Mouse (Mus musculus) regulatory T cell (primary cell): Measurements from ENCODE around the gene Rab31.

Source experiments
- in situ Hi-C: fragments of 300-600 bp; cut with MboI, MseI; formaldehyde crosslinking; loops from one replicate; pipeline ENCODE4 v1.15.1; 2025; ENCODE audit warnings: high pct_unique_total_duplicates

The Rab31 gene

DNA sequence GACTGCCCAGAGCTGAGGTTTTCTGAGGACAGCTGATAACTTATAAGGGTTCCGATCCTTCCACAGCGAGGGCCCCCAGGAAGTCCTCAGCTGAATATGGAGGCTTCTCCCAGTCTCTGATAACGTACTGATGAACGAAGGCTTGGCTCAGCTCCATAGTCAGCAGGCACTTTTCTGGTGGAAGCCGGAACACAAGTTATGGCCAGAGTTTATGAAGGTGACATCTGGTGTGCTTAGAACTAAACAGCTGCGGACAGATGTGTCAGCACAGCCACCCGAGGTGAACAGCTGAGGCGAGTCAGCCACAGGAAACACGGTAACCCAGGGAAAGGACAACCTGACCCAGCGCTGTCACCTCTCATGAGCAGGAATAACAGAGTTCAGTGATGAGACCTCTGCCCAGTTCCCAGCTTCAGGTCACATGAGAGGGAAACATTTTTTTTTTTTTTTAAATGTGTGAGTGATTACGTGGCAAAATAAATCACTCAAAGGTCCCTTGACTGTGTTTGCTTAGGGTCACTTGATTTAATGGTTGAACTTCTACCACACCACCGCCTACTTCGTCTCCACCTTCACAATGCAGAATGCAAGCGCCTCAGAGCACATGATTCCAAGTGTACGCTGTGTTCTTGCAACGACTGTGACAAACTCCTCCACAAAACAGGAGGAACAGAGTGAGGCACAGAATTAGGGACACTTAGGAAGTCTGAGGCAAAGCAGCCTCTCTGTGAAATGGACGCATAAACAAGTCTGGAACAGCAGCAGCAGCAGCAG lies 106.0 kb downstream of the Rab31 start:
- in situ Hi-C loops = no loop called here

GRCm38 (mm10) chr17:65665786-65666387 lies 106.7 kb downstream of the Rab31 start:
- in situ Hi-C loops = no loop called here

GRCm38 (mm10) chr17:65663329-65664078 lies 109.0 kb downstream of the Rab31 start:
- in situ Hi-C loops = no loop called here

DNA sequence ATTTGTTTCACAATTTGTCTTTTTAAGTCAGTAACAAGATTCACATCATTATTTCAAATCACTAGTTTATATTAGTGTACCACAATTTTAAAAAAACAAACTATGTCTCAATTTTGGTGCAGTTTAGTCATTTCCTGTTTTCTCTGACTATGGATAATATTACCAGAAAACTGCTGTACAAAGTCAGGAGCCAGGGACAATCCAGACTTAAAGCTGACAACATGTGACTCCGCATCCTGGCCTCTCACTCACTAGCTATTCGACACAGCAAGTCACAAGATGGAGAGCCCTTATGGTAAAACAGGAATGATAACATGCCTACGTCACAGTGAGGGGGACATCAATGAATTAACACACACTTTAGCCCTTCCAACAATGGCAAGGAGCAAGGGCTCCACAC lies 109.9 kb downstream of the Rab31 start:
- in situ Hi-C loops = no loop called here

GRCm38 (mm10) chr17:65658416-65658815 lies 114.1 kb downstream of the Rab31 start:
- in situ Hi-C loops = no loop called here

DNA sequence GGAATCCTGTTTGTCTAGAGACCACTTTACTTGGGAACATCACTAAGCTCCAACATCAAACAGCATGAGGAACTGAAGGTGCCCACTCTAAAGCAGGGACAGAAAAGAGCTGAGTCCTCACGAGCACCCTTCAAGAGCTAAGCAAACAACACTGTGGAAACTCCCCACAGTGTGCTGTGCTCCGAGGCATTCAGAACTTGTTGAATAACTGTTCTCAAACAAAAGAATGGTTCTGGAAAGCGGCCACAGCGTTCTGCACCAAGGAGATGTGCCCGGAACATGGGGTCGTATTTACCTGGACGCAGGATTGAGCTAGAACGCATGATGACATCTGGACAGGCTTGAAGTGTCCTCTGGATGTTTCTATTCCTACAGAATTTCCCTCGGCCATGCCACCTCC lies 114.6 kb downstream of the Rab31 start:
- in situ Hi-C loops = no loop called here

- in situ Hi-C loops = no loop called here
These were observed 115.8 kb downstream of the Rab31 start for GRCm38 (mm10) chr17:65656731-65657130.

DNA sequence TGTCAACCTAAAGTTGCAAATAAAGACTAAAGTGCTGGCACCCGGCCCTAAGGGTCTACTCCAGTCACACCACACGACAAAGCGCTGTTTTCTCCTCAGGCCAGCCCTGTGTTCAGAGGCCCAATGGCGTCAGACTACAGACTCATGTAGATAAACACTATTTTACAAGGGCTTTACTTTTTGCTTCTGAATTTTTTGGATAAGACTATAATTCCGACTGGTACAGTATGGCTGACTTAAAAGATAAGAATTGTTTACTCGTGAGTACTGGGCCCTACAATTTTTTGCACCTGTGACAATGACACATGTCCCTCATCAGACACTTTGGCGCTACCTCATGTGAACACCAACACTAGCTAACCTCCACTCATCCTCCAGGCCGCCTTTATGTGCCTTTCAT lies 116.5 kb downstream of the Rab31 start:
- in situ Hi-C loops = no loop called here

GRCm38 (mm10) chr17:65655608-65656007 lies 116.9 kb downstream of the Rab31 start:
- in situ Hi-C loops = no loop called here

DNA sequence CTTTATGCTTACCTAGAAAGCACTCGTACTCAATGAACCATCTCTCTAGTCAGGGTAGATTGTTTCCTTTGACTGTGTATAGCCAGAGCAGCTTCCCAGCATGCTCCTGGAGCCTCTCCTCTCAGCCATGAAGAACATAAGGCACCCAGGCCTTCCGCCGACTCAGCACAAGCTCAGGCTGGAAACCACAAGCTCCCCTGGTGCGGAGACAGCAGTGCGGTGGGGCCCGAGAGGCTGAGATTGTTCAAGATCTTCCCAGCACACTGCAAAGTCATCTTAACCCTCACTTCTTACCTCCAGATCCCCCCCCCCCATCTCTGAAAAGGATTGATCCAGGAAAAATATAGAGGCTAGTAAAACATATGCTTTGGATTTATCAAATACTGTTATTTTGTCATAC lies 122.0 kb downstream of the Rab31 start:
- in situ Hi-C loops = no loop called here

GRCm38 (mm10) chr17:65649175-65649493 lies 123.4 kb downstream of the Rab31 start:
- in situ Hi-C loops = no loop called here

DNA sequence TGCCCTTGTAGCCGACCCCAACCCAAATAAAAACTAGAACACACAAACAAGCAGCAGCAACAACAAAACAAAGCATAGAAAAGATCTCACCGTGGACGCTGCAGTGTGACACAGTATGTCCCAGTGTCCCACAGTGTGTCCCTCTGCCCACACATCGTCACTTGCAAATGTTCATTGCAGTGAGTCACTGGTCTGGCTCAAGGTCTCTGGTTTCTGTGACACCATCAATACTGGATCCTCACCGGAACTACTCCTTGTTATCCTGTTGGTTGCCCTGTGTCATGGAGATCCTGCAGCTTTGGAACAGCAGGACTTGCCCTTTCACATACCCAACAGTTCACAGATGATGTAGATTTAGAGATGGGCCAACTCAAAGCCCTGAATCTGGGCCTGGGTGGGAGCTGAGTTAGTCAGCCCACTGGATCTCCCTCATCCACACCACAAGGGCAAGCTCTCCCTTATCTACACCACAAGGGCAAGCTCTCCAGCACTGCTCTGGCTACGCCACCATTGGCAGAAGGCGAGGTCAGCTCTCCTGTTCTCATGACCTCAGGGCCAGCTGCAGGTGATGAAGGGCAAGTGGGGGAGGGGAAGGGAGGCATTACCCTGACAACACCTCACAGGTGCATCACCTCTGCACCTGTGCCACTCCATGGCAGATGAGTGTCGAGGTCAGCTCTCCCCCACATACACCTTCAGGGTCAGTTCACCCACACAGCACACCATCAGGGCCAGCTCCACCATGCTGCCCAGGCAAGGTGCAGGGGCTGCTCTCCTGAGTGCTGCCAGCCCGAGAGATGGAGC lies 124.0 kb downstream of the Rab31 start:
- in situ Hi-C loops = no loop called here

DNA sequence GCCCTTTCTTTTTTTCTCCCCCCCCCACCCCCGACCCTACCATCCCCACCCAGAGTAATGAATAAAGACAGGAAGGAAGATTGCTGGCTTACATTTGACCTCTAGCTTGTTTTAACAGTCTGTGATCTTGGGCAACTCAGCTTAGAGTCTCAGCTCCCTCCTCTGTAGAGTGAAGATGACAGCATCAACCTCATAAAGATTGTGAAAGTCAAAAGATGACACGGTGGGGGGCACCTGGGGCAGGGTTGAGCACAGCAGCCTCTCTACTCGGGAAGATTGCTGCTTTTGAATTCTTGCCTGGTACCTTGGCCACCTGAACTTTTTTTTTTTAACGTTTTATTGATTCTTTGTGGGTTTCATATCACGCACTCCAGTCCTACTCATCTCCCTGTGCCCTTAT lies 124.6 kb downstream of the Rab31 start:
- in situ Hi-C loops = no loop called here

DNA sequence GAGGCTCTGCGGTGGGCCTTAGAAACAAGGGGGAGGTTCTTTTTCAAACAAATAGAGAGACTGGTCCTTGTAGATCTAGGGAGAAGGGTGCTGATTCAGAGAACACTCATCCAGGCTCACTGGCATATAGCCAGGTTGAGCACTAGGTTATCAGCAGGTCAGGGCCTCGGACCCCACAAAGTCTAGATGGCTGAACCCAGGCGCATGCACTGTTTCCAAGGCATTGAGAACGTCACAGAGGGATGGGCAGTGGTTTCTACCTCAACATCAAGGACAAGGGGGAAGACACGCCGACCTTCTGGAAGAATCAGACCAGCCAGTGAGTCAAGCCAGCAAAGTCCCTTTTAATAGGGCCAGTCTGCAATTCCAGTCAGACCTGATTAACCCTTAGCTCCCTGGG lies 125.3 kb downstream of the Rab31 start:
- in situ Hi-C loops = no loop called here

- in situ Hi-C loops = no loop called here
These were observed 129.0 kb downstream of the Rab31 start for GRCm38 (mm10) chr17:65643579-65643978.

GRCm38 (mm10) chr17:65643051-65643521 lies 129.5 kb downstream of the Rab31 start:
- in situ Hi-C loops = no loop called here

DNA sequence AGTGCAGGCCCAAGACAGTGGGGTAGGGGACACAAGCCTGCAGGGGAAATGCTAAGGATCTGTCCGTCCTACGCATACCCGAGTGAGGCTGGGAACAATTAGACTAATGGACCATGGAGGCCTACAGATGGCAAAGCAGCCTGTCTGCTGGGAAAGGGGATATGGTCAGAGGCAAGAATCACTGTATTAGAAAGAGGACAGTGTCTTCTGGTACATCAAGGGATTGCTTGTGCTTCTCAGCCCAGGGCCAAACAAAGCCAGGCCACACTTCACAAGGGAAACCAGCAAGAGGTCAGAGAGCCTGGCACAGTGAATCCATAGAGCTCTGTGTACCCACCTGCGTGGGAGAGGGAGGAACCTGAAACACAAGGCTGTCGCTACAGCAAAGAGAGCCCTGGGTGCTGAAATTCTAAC lies 130.0 kb downstream of the Rab31 start:
- in situ Hi-C loops = no loop called here

GRCm38 (mm10) chr17:65641734-65642218 lies 130.8 kb downstream of the Rab31 start, which contains the start of gene Txndc2:
Txndc2 (minus strand) TSS chr17:65642168.
- in situ Hi-C loops = no loop called here

DNA sequence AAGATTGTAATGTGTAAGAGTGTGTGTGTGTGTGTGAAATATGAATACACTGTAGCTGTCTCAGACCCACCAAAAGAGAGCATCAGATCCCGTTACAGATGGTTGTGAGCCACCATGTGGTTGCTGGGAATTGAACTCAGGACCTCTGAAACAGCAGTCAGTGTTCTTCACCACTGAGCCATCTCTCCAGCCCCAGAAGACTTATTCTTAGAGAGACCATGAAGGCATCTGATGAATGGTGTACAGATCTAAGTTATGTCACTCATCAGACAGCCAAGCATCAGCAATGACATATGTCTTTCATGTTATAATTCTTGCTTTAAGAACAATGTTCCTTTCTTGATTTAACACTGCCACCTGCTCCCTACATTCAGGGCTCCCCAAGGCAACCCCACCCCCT lies 133.4 kb downstream of the Rab31 start:
- in situ Hi-C loops = no loop called here

DNA sequence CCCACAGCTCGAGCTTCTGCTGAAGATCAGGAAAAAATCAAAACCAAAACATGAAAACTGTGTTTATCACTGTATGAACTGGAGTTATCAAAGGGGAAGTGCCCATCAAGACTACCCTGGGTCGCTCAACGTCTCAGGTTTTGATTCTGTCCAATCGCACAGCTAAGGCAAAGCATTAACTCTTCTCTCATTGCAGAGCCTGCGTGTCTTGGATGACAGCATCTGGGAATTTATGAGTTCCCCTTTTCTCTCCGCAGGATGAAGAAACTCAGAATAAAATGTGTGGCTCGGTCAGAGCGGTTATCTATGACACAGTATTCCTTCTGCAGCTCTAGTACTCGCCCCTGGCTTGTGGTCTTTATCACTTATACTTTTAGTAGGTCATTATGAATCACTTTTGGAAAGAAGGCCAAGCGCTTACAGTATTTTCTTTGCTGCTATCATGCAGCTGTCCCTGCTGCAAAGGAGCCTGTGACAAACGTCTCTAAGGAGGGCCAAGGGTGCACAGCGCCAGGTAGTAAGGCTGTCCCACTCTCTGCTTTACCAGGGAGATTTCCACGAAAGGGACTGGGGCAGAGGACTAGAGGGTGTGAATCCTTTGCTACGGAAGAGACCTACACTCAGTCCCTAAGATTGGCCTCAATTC lies 136.7 kb downstream of the Rab31 start:
- in situ Hi-C loops = no loop called here

GRCm38 (mm10) chr17:65629943-65630342 lies 142.6 kb downstream of the Rab31 start:
- in situ Hi-C loops = no loop called here
